Mouse (Mus musculus) small intestine, adult 2 months (tissue): ENCODE measurements around the gene Sowaha.

Experiments used
- CTCF ChIP-seq: fragments of 200-500 bp; IDR thresholded peaks from 2 replicates; pipeline ENCODE4 v1.5.1; 2012; ENCODE audit warnings: low read depth, mild to moderate bottlenecking, control low read depth, inconsistent platforms, low read length, moderate library complexity, mixed read lengths; ENCODE audit not compliant: insufficient replicate concordance, insufficient read length; ENCODE audit errors: extremely low read depth
- POLR2A ChIP-seq: fragments of 200-500 bp; IDR thresholded peaks from 2 replicates; pipeline ENCODE4 v1.6.1; 2012; ENCODE audit warnings: low read depth, mild to moderate bottlenecking, control low read depth, inconsistent platforms, low read length, moderate library complexity

DNA sequence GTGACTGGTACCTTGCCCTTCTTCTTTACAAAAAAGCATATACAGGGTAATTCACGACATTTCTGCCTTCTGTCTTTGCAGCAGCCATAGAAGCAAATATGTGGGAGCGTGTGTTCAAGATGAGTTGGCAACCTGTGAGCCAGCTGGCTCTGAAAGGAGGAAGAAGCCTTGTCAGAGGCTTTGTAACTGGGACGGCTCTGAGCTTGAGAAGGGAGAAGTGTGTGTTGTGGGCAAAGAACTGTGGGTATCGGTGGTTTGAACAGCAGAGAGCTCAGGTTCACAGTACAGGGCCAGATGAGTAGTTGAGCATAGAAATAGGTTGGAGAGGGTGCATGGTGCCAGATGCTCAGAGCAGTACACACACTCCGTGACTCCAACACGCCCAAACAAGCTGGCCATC, 16.9 kb upstream of the Sowaha start:
- no peak for TF ChIP-seq CTCF
- TF ChIP-seq POLR2A = no peak
